Mouse (Mus musculus): ENCODE results near the gene Depdc7. TPM values are rescaled to one million over a fixed set of nuclear protein-coding genes. Genes with fewer than 3 reads are reported as not detected.
A peak's percentile ranks its signal among the peaks of the same experiment; 100 is the strongest.

The Depdc7 gene
- polyA plus RNA-seq, 2 experiments: 4.8 to 6.7 TPM

DNA sequence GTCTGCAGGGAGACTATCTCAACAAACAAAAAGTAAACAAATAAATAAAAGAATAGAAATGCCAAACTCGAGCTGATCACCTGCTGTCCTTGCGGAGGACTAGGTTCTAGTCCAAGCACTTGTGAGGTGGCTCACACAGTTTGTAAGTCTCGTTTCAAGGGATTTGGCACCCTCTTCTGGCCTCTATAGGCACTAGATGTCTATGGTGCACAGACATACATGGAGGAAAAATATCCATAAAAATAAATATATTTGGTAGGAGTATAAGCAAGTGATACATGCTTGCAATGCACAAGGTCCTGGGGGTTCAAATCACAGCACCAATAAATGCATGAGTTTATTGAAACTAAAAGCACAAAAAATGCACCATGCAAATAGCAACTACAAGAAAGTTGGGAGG, 7.9 kb upstream of the Depdc7 start:
- Histone ChIP-seq H3K4me3 (replicated peaks; ENCODE audit: low read length) (no peak overlapping the region), H3K36me3 (ENCODE audit: control insufficient read depth, insufficient read depth, low read length) (0 out of 2 replicates have a peak, but pooled peaks cover 6% of the 10 kb centered on the region), H3K27me3 (ENCODE audit: control insufficient read depth, insufficient read depth, low read length) (no peaks in the 10 kb centered on the region), H3K4me2 (replicated peaks; ENCODE audit: low read depth, low read length, severe bottlenecking) (no peak overlapping the region), H3K9me3 (ENCODE audit: control insufficient read depth, low read length) (no peaks in the 10 kb centered on the region), H3K9ac (ENCODE audit: low read depth, low read length, severe bottlenecking) (no peak overlapping the region), H3K4me1 (ENCODE audit: control insufficient read depth, insufficient read depth, low read length) (no peaks in the 10 kb centered on the region), H3K27ac (replicated peaks; ENCODE audit: low read depth, low read length) (no peak overlapping the region)
- DNase-seq (ENCODE audit: low spot score) (no peak), ATAC-seq (ENCODE audit: low FRiP score, low read depth) (no peak)
- TF ChIP-seq POLR2A (IDR thresholded peaks at IDR 0.05; ENCODE audit: borderline replicate concordance, extremely low read depth, insufficient read depth, insufficient read length): no peak
- 71% methylated on average over 3 of the region's 3 CpGs for WGBS

DNA sequence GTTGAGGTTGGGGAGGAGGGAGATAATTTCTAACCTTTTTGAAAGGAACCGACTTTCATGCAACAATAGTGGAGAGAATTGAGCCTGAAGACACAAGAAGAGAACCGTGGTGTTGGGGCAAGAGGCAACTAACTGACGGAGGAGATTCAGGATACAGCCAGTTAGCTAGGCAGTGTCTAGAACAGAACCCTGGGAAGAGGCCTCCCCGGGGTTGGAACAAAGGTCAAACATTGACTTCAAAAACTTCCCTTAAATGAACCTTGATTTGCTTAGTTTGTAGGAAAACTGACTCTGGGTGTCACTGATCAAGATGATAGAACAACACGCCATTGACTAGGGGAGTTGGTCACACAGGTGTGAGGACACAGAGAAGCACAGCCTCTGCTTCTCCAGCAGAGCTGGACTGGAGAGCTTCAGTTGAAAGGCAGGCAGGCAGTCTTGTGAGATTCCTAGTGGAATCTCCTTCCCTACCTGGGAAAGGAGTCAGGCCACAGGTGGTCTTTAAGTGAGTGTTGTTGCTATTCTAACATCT, 6.0 kb upstream of the Depdc7 start:
- DNase-seq (ENCODE audit: low spot score) (no peak), ATAC-seq (ENCODE audit: low FRiP score, low read depth) (no peak)
- WGBS: 81% methylated on average over 5 of the region's 5 CpGs
- no peaks in the 10 kb centered on the region for H3K27me3 ChIP-seq (ENCODE audit: control insufficient read depth, insufficient read depth, low read length)
- H3K27ac ChIP-seq (replicated peaks; ENCODE audit: low read depth, low read length): no peak overlapping the region
- H3K9me3 ChIP-seq (ENCODE audit: control insufficient read depth, low read length): no peaks in the 10 kb centered on the region
- H3K4me1 ChIP-seq (ENCODE audit: control insufficient read depth, insufficient read depth, low read length): no peaks in the 10 kb centered on the region
- no peak overlapping the region for H3K4me2 ChIP-seq (replicated peaks; ENCODE audit: low read depth, low read length, severe bottlenecking)
- H3K4me3 ChIP-seq (replicated peaks; ENCODE audit: low read length): no peak overlapping the region
- H3K36me3 ChIP-seq (ENCODE audit: control insufficient read depth, insufficient read depth, low read length): 0 out of 2 replicates have a peak, but pooled peaks cover 3% of the 10 kb centered on the region
- H3K9ac ChIP-seq (ENCODE audit: low read depth, low read length, severe bottlenecking): no peak overlapping the region
- no peak for TF ChIP-seq POLR2A (IDR thresholded peaks at IDR 0.05; ENCODE audit: borderline replicate concordance, extremely low read depth, insufficient read depth, insufficient read length)

DNA sequence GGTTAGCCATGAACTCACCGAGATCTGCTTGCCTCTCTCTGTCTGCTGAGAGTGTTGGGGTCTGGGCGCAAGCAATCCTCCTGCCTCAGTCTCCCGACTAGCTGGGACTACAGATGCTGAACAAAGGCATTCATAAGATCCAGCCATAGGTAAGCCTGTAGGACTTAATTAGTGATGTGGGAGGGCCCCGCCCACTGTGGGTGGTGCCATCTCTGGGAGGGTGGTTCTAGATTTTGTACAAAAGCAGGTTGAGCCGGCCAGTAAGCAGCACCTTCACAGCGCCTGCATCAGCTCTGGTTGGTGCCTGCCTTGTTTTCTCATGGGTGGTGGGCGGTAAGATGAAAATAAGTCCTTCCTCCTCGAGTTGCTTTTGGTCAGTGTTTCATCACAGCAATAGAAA, 3.6 kb upstream of the Depdc7 start:
- ATAC-seq (ENCODE audit: low FRiP score, low read depth) (no peak), DNase-seq (ENCODE audit: low spot score) (no peak)
- peaks cover 5% of the 10 kb centered on the region for H3K4me1 ChIP-seq (ENCODE audit: control insufficient read depth, insufficient read depth, low read length)
- H3K9ac ChIP-seq (ENCODE audit: low read depth, low read length, severe bottlenecking): no peak overlapping the region
- no peak overlapping the region for H3K27ac ChIP-seq (replicated peaks; ENCODE audit: low read depth, low read length)
- no peaks in the 10 kb centered on the region for H3K36me3 ChIP-seq (ENCODE audit: control insufficient read depth, insufficient read depth, low read length)
- H3K27me3 ChIP-seq (ENCODE audit: control insufficient read depth, insufficient read depth, low read length): peaks cover 7% of the 10 kb centered on the region
- H3K4me3 ChIP-seq (replicated peaks; ENCODE audit: low read length): no peak overlapping the region
- H3K9me3 ChIP-seq (ENCODE audit: control insufficient read depth, low read length): no peaks in the 10 kb centered on the region
- no peak overlapping the region for H3K4me2 ChIP-seq (replicated peaks; ENCODE audit: low read depth, low read length, severe bottlenecking)
- TF ChIP-seq POLR2A (IDR thresholded peaks at IDR 0.05; ENCODE audit: borderline replicate concordance, extremely low read depth, insufficient read depth, insufficient read length): no peak
- WGBS: 55% methylated on average over 8 of the region's 8 CpGs

DNA sequence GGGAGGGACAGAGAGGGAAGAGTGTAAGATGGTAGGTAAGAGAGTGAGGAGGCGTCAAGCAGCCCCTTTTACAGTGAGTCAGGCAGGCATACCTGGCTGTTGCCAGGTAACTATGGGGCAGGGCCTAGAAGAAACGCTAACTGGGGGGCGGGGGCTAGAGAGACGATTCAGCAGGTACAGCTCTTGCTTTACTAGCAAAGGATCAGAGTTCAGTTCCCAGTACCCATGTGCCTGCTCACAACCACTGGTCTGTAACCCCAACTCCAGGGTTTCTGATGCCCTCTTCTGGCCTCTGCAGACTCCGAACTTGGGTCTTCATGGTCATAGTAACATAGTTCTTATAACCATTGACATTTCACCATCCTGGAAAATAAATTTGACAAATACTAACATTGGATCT, 1.3 kb upstream of the Depdc7 start:
- no peak for TF ChIP-seq POLR2A (IDR thresholded peaks at IDR 0.05; ENCODE audit: borderline replicate concordance, extremely low read depth, insufficient read depth, insufficient read length)
- H3K4me3 ChIP-seq (replicated peaks; ENCODE audit: low read length): no peak overlapping the region
- no peaks in the 10 kb centered on the region for H3K9me3 ChIP-seq (ENCODE audit: control insufficient read depth, low read length)
- no peak overlapping the region for H3K27ac ChIP-seq (replicated peaks; ENCODE audit: low read depth, low read length)
- no peaks in the 10 kb centered on the region for H3K36me3 ChIP-seq (ENCODE audit: control insufficient read depth, insufficient read depth, low read length)
- H3K4me2 ChIP-seq (replicated peaks; ENCODE audit: low read depth, low read length, severe bottlenecking): no peak overlapping the region
- ATAC-seq (ENCODE audit: low FRiP score, low read depth): no peak
- 52% methylated on average over 5 of the region's 5 CpGs for WGBS
- peaks cover 5% of the 10 kb centered on the region for H3K4me1 ChIP-seq (ENCODE audit: control insufficient read depth, insufficient read depth, low read length)
- peaks cover 7% of the 10 kb centered on the region for H3K27me3 ChIP-seq (ENCODE audit: control insufficient read depth, insufficient read depth, low read length)
- H3K9ac ChIP-seq (ENCODE audit: low read depth, low read length, severe bottlenecking): no peak overlapping the region
- DNase-seq (ENCODE audit: low spot score): no peak

DNA sequence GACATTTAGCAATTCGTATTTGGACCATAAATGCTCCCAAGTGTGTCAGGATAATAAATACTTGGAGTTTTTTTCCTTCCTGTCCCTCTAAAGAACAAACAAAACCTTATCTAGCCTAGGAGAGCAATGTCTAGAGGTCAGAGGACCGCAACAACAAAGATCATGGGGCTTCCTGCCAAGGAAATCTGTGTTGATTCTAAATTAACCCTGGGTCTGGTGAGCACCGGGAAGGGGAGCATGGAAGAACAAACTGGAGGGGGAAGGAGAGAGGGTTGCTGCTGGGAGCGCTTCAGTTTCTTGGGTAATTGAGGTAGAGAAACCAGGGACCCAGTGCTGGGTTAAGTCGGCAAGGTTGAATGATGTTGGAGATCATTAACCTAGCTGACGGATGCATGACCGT, 482 bp upstream of the Depdc7 start:
- WGBS: 12% methylated on average over 7 of the region's 7 CpGs
- ATAC-seq (ENCODE audit: low FRiP score, low read depth) (no peak), DNase-seq (ENCODE audit: low spot score) (no peak)
- Histone ChIP-seq H3K27ac (replicated peaks; ENCODE audit: low read depth, low read length) (no peak overlapping the region), H3K4me2 (replicated peaks; ENCODE audit: low read depth, low read length, severe bottlenecking) (peak overlapping the region; percentile 92), H3K4me3 (replicated peaks; ENCODE audit: low read length) (peak overlapping the region; percentile 71), H3K9me3 (ENCODE audit: control insufficient read depth, low read length) (no peaks in the 10 kb centered on the region), H3K36me3 (ENCODE audit: control insufficient read depth, insufficient read depth, low read length) (no peaks in the 10 kb centered on the region), H3K4me1 (ENCODE audit: control insufficient read depth, insufficient read depth, low read length) (peaks cover 5% of the 10 kb centered on the region), H3K9ac (ENCODE audit: low read depth, low read length, severe bottlenecking) (0 out of 2 replicates have a peak overlapping the region, but pooled peaks have one; percentile 74), H3K27me3 (ENCODE audit: control insufficient read depth, insufficient read depth, low read length) (peaks cover 7% of the 10 kb centered on the region)
- no peak for TF ChIP-seq POLR2A (IDR thresholded peaks at IDR 0.05; ENCODE audit: borderline replicate concordance, extremely low read depth, insufficient read depth, insufficient read length)
